Mouse (Mus musculus) embryonic fibroblast, embryonic 13.5 days (primary cell): ENCODE results near the gene Rtbdn. TPM values are rescaled to one million over a fixed set of nuclear protein-coding genes. Genes with fewer than 3 reads are reported as not detected.
A peak's percentile ranks its signal among the peaks of the same experiment; 100 is the strongest.

Experiments used
- H3K27ac ChIP-seq: 2 replicates; pipeline ENCODE4 v1.5.1; 2012; ENCODE audit warnings: low read length, control low read depth, inconsistent platforms; ENCODE audit not compliant: insufficient read depth
- H3K4me1 ChIP-seq: 2 replicates; pipeline ENCODE4 v1.6.1; 2011; ENCODE audit warnings: low read length; ENCODE audit not compliant: control insufficient read depth, insufficient read depth
- H3K4me3 ChIP-seq: 2 replicates; pipeline ENCODE4 v1.5.1; 2011; ENCODE audit warnings: mild to moderate bottlenecking, control low read depth, low read length; ENCODE audit not compliant: insufficient read depth
- CTCF ChIP-seq: IDR thresholded peaks from 2 replicates; pipeline ENCODE4 v1.5.1; 2011; ENCODE audit warnings: mild to moderate bottlenecking, control low read depth, low read length, moderate library complexity, borderline replicate concordance; ENCODE audit not compliant: insufficient read depth
- POLR2A ChIP-seq: IDR thresholded peaks from 2 replicates; pipeline ENCODE4 v1.6.1; 2011; ENCODE audit warnings: low read depth, mild to moderate bottlenecking, control low read depth, low read length, moderate library complexity
- polyA plus RNA-seq: library from polyadenylated mRNA; stranded (reverse); fragments of >200 nt; gene quantifications from 2 replicates; pipeline ENCODE4 v1.2.4, GENCODE M21; 2011; ENCODE audit warnings: low read depth; ENCODE audit not compliant: missing spikeins, insufficient read length

The Rtbdn gene
- polyA plus RNA-seq, 1 experiment, result not detected

DNA sequence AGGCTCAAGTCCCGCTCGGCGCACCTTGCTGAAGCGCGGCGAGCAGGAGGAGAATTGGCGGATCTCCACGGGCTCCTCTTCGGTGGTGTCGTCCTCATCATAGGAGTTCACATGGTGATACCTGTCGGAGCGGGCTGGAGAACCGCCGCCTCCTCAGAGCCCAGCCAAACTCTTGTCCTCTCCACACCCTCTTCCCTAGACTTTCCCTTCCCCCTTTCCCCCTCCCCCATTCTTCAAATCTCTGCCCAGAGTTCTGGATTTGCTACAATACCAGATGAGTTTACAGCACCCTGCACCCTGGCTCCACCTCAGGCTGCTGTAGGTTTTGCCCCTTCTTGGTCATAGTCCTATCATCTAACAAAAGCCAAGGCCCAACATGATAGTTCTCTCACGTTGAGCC, 28.1 kb upstream of the Rtbdn start:
- peaks cover 5% of the 10 kb centered on the region for H3K4me1 ChIP-seq
- no peak overlapping the region for H3K27ac ChIP-seq
- TF ChIP-seq CTCF, result no peak
- TF ChIP-seq POLR2A, result no peak
- no peak overlapping the region for H3K4me3 ChIP-seq

GRCm38 (mm10) chr8:84921596-84921995, 25.2 kb upstream of the Rtbdn start:
- Histone ChIP-seq H3K4me3 (no peak overlapping the region), H3K4me1 (peaks cover 5% of the 10 kb centered on the region), H3K27ac (no peak overlapping the region)
- TF ChIP-seq CTCF (no peak), POLR2A (no peak)

DNA sequence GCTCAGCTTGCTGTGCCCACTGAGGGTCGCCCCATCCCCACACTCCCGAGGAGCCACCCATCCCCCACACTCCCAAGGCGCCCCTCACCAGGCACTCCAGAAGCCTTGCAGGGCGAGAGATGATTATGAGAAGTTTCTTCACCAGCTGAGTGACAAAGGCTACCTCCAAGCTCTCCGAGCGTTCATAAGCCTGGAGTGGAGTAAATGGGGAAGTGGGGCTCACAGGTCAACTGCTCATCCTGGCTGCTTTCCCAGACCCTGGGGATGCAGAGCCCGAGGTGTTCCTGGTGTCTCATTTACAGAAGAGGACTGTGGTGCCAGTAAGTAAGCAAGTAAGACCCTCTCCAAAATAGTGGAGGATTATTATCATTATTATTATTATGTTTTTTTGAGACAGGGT, 21.2 kb upstream of the Rtbdn start:
- TF ChIP-seq POLR2A (no peak), CTCF (no peak)
- Histone ChIP-seq H3K27ac (no peak overlapping the region), H3K4me3 (no peak overlapping the region)

DNA sequence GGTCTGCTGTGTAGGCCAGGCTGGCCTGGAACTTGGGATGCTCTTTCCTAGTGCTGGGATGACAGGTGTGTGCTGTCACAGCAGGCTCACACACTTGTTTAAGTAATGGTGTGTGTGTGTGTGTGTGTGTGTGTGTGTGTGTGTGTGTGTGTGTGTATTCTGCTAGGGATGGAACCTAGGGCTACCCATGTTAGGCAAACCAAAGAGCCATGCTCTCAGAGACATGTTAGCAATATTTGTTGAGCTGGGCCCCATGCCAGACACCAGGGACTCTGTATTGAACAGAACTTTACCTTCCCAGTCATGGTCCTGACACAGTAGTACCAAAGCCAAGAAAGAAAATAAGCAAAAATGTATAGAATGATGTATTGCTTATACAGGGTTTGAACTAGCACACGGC, 19.3 kb upstream of the Rtbdn start:
- Histone ChIP-seq H3K27ac (no peak overlapping the region), H3K4me1 (no peaks in the 10 kb centered on the region), H3K4me3 (no peak overlapping the region)
- TF ChIP-seq CTCF (no peak), POLR2A (no peak)

More for the DNA sequence above, 21.2 kb upstream of the Rtbdn start:
- peaks cover 5% of the 10 kb centered on the region for H3K4me1 ChIP-seq

GRCm38 (mm10) chr8:84928456-84929306, 18.1 kb upstream of the Rtbdn start:
- no peak for TF ChIP-seq POLR2A
- TF ChIP-seq CTCF, result peak; percentile 97
- Histone ChIP-seq H3K4me3 (no peak overlapping the region), H3K4me1 (no peaks in the 10 kb centered on the region), H3K27ac (no peak overlapping the region)

- TF ChIP-seq CTCF (no peak), POLR2A (no peak)
- H3K4me1 ChIP-seq, result no peaks in the 10 kb centered on the region
- H3K4me3 ChIP-seq, result no peak overlapping the region
- no peak overlapping the region for H3K27ac ChIP-seq
These were observed 16.2 kb upstream of the Rtbdn start for GRCm38 (mm10) chr8:84930582-84930981.

GRCm38 (mm10) chr8:84933767-84934559, 12.8 kb upstream of the Rtbdn start:
- no peak overlapping the region for H3K4me3 ChIP-seq
- TF ChIP-seq POLR2A (no peak), CTCF (no peak)
- H3K27ac ChIP-seq, result no peak overlapping the region
- H3K4me1 ChIP-seq, result 0 out of 2 replicates have a peak, but pooled peaks cover 3% of the 10 kb centered on the region

- H3K4me1 ChIP-seq, result 0 out of 2 replicates have a peak, but pooled peaks cover 3% of the 10 kb centered on the region
- no peak overlapping the region for H3K4me3 ChIP-seq
- TF ChIP-seq CTCF (no peak), POLR2A (no peak)
- no peak overlapping the region for H3K27ac ChIP-seq
These were observed 11.9 kb upstream of the Rtbdn start for GRCm38 (mm10) chr8:84934860-84935259.

- no peak overlapping the region for H3K4me3 ChIP-seq
- H3K4me1 ChIP-seq, result 0 out of 2 replicates have a peak, but pooled peaks cover 3% of the 10 kb centered on the region
- H3K27ac ChIP-seq, result no peak overlapping the region
- TF ChIP-seq CTCF (no peak), POLR2A (no peak)
These were observed 11.3 kb upstream of the Rtbdn start for GRCm38 (mm10) chr8:84935489-84935888.
